Mouse (Mus musculus) embryonic facial prominence, embryonic 15.5 days (tissue): ENCODE data around the gene Acyp2. TPM values are rescaled to one million over a fixed set of nuclear protein-coding genes. Genes with fewer than 3 reads are reported as not detected.

ENCODE experiments used
- ATAC-seq: fragments of 200-750 bp; cut with Nextera tagmentation; 2 replicates; pipeline ENCODE4 v1.8.0; 2017; ENCODE audit warnings: low read depth, moderate TSS enrichment; ENCODE audit not compliant: insufficient number of reproducible peaks, low FRiP score, low TSS enrichment
- H3K27ac ChIP-seq: fragments of 300-500 bp; sonication (generic); replicated peaks from 2 replicates; pipeline ENCODE4 v1.5.1; 2015; ENCODE audit warnings: mild to moderate bottlenecking, inconsistent platforms
- H3K27me3 ChIP-seq: fragments of 300-500 bp; sonication (generic); 2 replicates; pipeline ENCODE4 v1.6.1; 2015; ENCODE audit warnings: inconsistent platforms
- H3K36me3 ChIP-seq: fragments of 300-500 bp; sonication (generic); 2 replicates; pipeline ENCODE4 v1.6.1; 2015; ENCODE audit warnings: mild to moderate bottlenecking, inconsistent platforms
- H3K4me1 ChIP-seq: fragments of 300-500 bp; sonication (generic); 2 replicates; pipeline ENCODE4 v1.6.1; 2015; ENCODE audit warnings: inconsistent platforms
- H3K4me2 ChIP-seq: fragments of 300-500 bp; sonication (generic); replicated peaks from 2 replicates; pipeline ENCODE4 v1.6.1; 2015; ENCODE audit warnings: mild to moderate bottlenecking, inconsistent platforms
- H3K4me3 ChIP-seq: fragments of 300-500 bp; sonication (generic); replicated peaks from 2 replicates; pipeline ENCODE4 v1.5.1; 2015; ENCODE audit warnings: mild to moderate bottlenecking, inconsistent platforms
- H3K9ac ChIP-seq: fragments of 300-500 bp; sonication (generic); 2 replicates; pipeline ENCODE4 v1.6.1; 2015; ENCODE audit warnings: inconsistent platforms
- H3K9me3 ChIP-seq: fragments of 300-500 bp; sonication (generic); replicated peaks from 2 replicates; pipeline ENCODE4 v1.6.1; 2016; ENCODE audit warnings: inconsistent platforms
- WGBS: fragments of 180-500 bp; shearing (Covaris S2); methylation state at CpG from one replicate; pipeline ENCODE4 v1.1.7; 2015; 5-methylcytosine and 5-hydroxymethylcytosine counted together
- polyA plus RNA-seq: library from polyadenylated mRNA; unstranded; fragments of >200 nt; fragmentation: Nextera tagmentation; extraction: Ambion mirVana; gene quantifications from 2 replicates; pipeline ENCODE4 v1.2.1, GENCODE M21; 2015

The Acyp2 gene
- polyA plus RNA-seq, 1 experiment from 2014 or later, result 9.2 TPM

GRCm38 (mm10) chr11:30572790-30573395 lies 76.5 kb downstream of the Acyp2 start:
- H3K9ac ChIP-seq, result no peak overlapping the region
- no peak for ATAC-seq
- no peaks in the 10 kb centered on the region for H3K27me3 ChIP-seq
- no peaks in the 10 kb centered on the region for H3K9me3 ChIP-seq
- no peaks in the 10 kb centered on the region for H3K36me3 ChIP-seq
- no peak overlapping the region for H3K27ac ChIP-seq
- no peak overlapping the region for H3K4me2 ChIP-seq
- H3K4me1 ChIP-seq, result no peaks in the 10 kb centered on the region
- no peak overlapping the region for H3K4me3 ChIP-seq
- 85% methylated on average over 15 of the region's 15 CpGs for WGBS

GRCm38 (mm10) chr11:30570568-30570967 lies 78.8 kb downstream of the Acyp2 start:
- Histone ChIP-seq H3K4me3 (no peak overlapping the region), H3K27me3 (no peaks in the 10 kb centered on the region), H3K4me2 (no peak overlapping the region), H3K27ac (no peak overlapping the region), H3K9me3 (no peaks in the 10 kb centered on the region), H3K4me1 (no peaks in the 10 kb centered on the region), H3K36me3 (no peaks in the 10 kb centered on the region), H3K9ac (no peak overlapping the region)
- 77% methylated on average over 3 of the region's 3 CpGs for WGBS
- no peak for ATAC-seq

- ATAC-seq, result no peak
- 84% methylated on average over 1 of the region's 1 CpGs for WGBS
- no peaks in the 10 kb centered on the region for H3K4me1 ChIP-seq
- H3K27me3 ChIP-seq, result no peaks in the 10 kb centered on the region
- no peak overlapping the region for H3K9ac ChIP-seq
- H3K4me3 ChIP-seq, result no peak overlapping the region
- H3K36me3 ChIP-seq, result no peaks in the 10 kb centered on the region
- no peak overlapping the region for H3K4me2 ChIP-seq
- no peak overlapping the region for H3K27ac ChIP-seq
- H3K9me3 ChIP-seq, result no peaks in the 10 kb centered on the region
Observed at GRCm38 (mm10) chr11:30560215-30560614, 89.2 kb downstream of the Acyp2 start.

GRCm38 (mm10) chr11:30553408-30553807 lies 96.0 kb downstream of the Acyp2 start:
- 82% methylated on average over 1 of the region's 1 CpGs for whole genome bisulfite sequencing
- Histone ChIP-seq H3K9me3 (no peaks in the 10 kb centered on the region), H3K4me1 (no peaks in the 10 kb centered on the region), H3K4me2 (no peak overlapping the region), H3K9ac (no peak overlapping the region), H3K36me3 (no peaks in the 10 kb centered on the region), H3K27ac (no peak overlapping the region), H3K27me3 (no peaks in the 10 kb centered on the region), H3K4me3 (no peak overlapping the region)
- no peak for ATAC-seq

GRCm38 (mm10) chr11:30517133-30517532 lies 132.3 kb downstream of the Acyp2 start:
- H3K4me2 ChIP-seq, result no peak overlapping the region
- no peaks in the 10 kb centered on the region for H3K27me3 ChIP-seq
- no peaks in the 10 kb centered on the region for H3K9me3 ChIP-seq
- no peaks in the 10 kb centered on the region for H3K36me3 ChIP-seq
- ATAC-seq, result no peak
- no peak overlapping the region for H3K27ac ChIP-seq
- no peak overlapping the region for H3K9ac ChIP-seq
- H3K4me1 ChIP-seq, result no peaks in the 10 kb centered on the region
- WGBS, result 77% methylated on average over 2 of the region's 2 CpGs
- H3K4me3 ChIP-seq, result no peak overlapping the region

- Histone ChIP-seq H3K9me3 (no peaks in the 10 kb centered on the region), H3K36me3 (no peaks in the 10 kb centered on the region), H3K4me1 (no peaks in the 10 kb centered on the region), H3K27ac (no peak overlapping the region), H3K4me3 (no peak overlapping the region), H3K4me2 (no peak overlapping the region), H3K27me3 (no peaks in the 10 kb centered on the region), H3K9ac (no peak overlapping the region)
- no peak for ATAC-seq
- 86% methylated on average over 4 of the region's 4 CpGs for WGBS
Observed at GRCm38 (mm10) chr11:30508178-30508577, 141.2 kb downstream of the Acyp2 start.

GRCm38 (mm10) chr11:30498738-30499355 lies 150.5 kb downstream of the Acyp2 start:
- Histone ChIP-seq H3K4me2 (no peak overlapping the region), H3K27me3 (no peaks in the 10 kb centered on the region), H3K36me3 (no peaks in the 10 kb centered on the region), H3K9ac (no peak overlapping the region), H3K27ac (no peak overlapping the region), H3K4me1 (no peaks in the 10 kb centered on the region), H3K4me3 (no peak overlapping the region), H3K9me3 (0 out of 2 replicates have a peak, but pooled peaks cover 6% of the 10 kb centered on the region)
- ATAC-seq, result no peak
- 66% methylated on average over 3 of the region's 3 CpGs for WGBS

- WGBS, result 54% methylated on average over 2 of the region's 2 CpGs
- no peak overlapping the region for H3K27ac ChIP-seq
Observed at GRCm38 (mm10) chr11:30497151-30497550, 152.2 kb downstream of the Acyp2 start.

GRCm38 (mm10) chr11:30491515-30492260 lies 157.7 kb downstream of the Acyp2 start:
- Histone ChIP-seq H3K4me3 (no peak overlapping the region), H3K4me1 (no peaks in the 10 kb centered on the region), H3K36me3 (no peaks in the 10 kb centered on the region), H3K27ac (no peak overlapping the region), H3K27me3 (no peaks in the 10 kb centered on the region), H3K9ac (no peak overlapping the region), H3K9me3 (0 out of 2 replicates have a peak, but pooled peaks cover 6% of the 10 kb centered on the region), H3K4me2 (no peak overlapping the region)
- ATAC-seq, result no peak

More at GRCm38 (mm10) chr11:30497151-30497550, 152.2 kb downstream of the Acyp2 start:
- Histone ChIP-seq H3K9ac (no peak overlapping the region), H3K36me3 (no peaks in the 10 kb centered on the region), H3K9me3 (0 out of 2 replicates have a peak, but pooled peaks cover 6% of the 10 kb centered on the region), H3K4me2 (no peak overlapping the region), H3K27me3 (no peaks in the 10 kb centered on the region), H3K4me3 (no peak overlapping the region), H3K4me1 (no peaks in the 10 kb centered on the region)
- no peak for ATAC-seq

GRCm38 (mm10) chr11:30488183-30488582 lies 161.2 kb downstream of the Acyp2 start:
- H3K27me3 ChIP-seq, result no peaks in the 10 kb centered on the region
- H3K9me3 ChIP-seq, result no peaks in the 10 kb centered on the region
- no peaks in the 10 kb centered on the region for H3K4me1 ChIP-seq
- no peak overlapping the region for H3K9ac ChIP-seq
- WGBS, result 61% methylated on average over 10 of the region's 10 CpGs
- H3K4me3 ChIP-seq, result no peak overlapping the region
- no peak overlapping the region for H3K27ac ChIP-seq
- no peak for ATAC-seq
- H3K36me3 ChIP-seq, result no peaks in the 10 kb centered on the region
- no peak overlapping the region for H3K4me2 ChIP-seq

- Histone ChIP-seq H3K4me1 (no peaks in the 10 kb centered on the region), H3K27ac (no peak overlapping the region), H3K4me2 (no peak overlapping the region), H3K27me3 (no peaks in the 10 kb centered on the region), H3K36me3 (no peaks in the 10 kb centered on the region), H3K4me3 (no peak overlapping the region), H3K9me3 (no peaks in the 10 kb centered on the region), H3K9ac (no peak overlapping the region)
- 92% methylated on average over 4 of the region's 4 CpGs for WGBS
- ATAC-seq, result no peak
Observed at GRCm38 (mm10) chr11:30483286-30483685, 166.1 kb downstream of the Acyp2 start.
